Mouse (Mus musculus): ENCODE measurements around the gene Crb2.
A peak's percentile ranks its signal among the peaks of the same experiment; 100 is the strongest.

Crb2 gene

GRCm38 (mm10) chr2:37801687-37802086, 25.6 kb downstream of the Crb2 start:
- DNase-seq (ENCODE audit: low spot score) = no peak

- DNase-seq (ENCODE audit: low spot score) = peak; percentile 81
These were observed 26.7 kb downstream of the Crb2 start for GRCm38 (mm10) chr2:37802610-37803212.

GRCm38 (mm10) chr2:37811682-37812081, 35.6 kb downstream of the Crb2 start:
- DNase-seq (ENCODE audit: low spot score) = no peak

GRCm38 (mm10) chr2:37812401-37812800, 36.4 kb downstream of the Crb2 start:
- DNase-seq (ENCODE audit: low spot score) = no peak

GRCm38 (mm10) chr2:37814820-37815361, 38.8 kb downstream of the Crb2 start:
- no peak for DNase-seq (ENCODE audit: low spot score)

- DNase-seq (ENCODE audit: low spot score) = peak; percentile 85
These were observed 39.6 kb downstream of the Crb2 start for GRCm38 (mm10) chr2:37815676-37816075.

GRCm38 (mm10) chr2:37818761-37819525, 42.9 kb downstream of the Crb2 start:
- DNase-seq (ENCODE audit: low spot score) = no peak

GRCm38 (mm10) chr2:37819526-37820152, 43.6 kb downstream of the Crb2 start:
- DNase-seq (ENCODE audit: low spot score) = no peak

GRCm38 (mm10) chr2:37822122-37822521, 46.1 kb downstream of the Crb2 start:
- no peak for DNase-seq (ENCODE audit: low spot score)

GRCm38 (mm10) chr2:37823826-37824225, 47.8 kb downstream of the Crb2 start:
- DNase-seq (ENCODE audit: low spot score) = no peak

GRCm38 (mm10) chr2:37829758-37830275, 53.8 kb downstream of the Crb2 start:
- no peak for DNase-seq (ENCODE audit: low spot score)

- no peak for DNase-seq (ENCODE audit: low spot score)
These were observed 56.2 kb downstream of the Crb2 start for GRCm38 (mm10) chr2:37832253-37832652.

GRCm38 (mm10) chr2:37836926-37837325, 60.9 kb downstream of the Crb2 start:
- DNase-seq (ENCODE audit: low spot score) = no peak

GRCm38 (mm10) chr2:37837542-37837941, 61.5 kb downstream of the Crb2 start:
- no peak for DNase-seq (ENCODE audit: low spot score)

- DNase-seq (ENCODE audit: low spot score) = no peak
These were observed 62.3 kb downstream of the Crb2 start for GRCm38 (mm10) chr2:37838202-37838984.

GRCm38 (mm10) chr2:37839922-37840321, 63.9 kb downstream of the Crb2 start:
- peak; percentile 61 for DNase-seq (ENCODE audit: low spot score)

- no peak for DNase-seq (ENCODE audit: low spot score)
These were observed 66.1 kb downstream of the Crb2 start for GRCm38 (mm10) chr2:37842151-37842569.

- no peak for DNase-seq (ENCODE audit: low spot score)
These were observed 66.7 kb downstream of the Crb2 start for GRCm38 (mm10) chr2:37842719-37843118.

Data from adipocyte (in vitro differentiated cells).